Mouse (Mus musculus): ENCODE measurements around the gene Wnt6.

The Wnt6 gene

DNA sequence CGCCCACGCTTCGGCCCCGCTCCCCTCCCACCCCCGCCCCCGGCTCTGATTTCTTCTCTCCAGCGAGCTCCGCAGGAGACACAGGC lies at the start of gene Wnt6:
Gene Wnt6 (plus strand): TSS at position 48 of the 86 bp plus-strand sequence.
- DNase-seq (ENCODE audit: low spot score in 2 of 2): no peak

DNA sequence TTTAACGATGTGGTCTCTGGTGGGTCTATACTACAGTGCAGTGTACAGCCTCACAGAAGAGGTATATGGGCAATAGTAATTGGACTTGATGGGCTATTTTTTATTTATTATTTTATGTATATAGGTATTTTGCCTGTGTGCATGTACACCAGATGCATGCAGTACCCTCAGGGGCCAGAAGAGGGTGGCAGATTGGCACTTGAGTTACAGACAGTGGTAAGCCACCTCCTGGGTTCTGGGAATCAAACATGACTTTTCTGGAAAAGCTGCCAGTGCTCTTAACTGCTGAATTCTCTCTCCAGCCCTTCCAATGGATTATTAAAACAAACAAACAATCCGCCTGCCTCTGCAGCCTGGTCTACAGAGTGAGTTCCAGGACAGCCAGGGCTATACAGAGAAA lies 47.9 kb upstream of the Wnt6 start:
- no peak for DNase-seq (ENCODE audit: low spot score in 2 of 2)

DNA sequence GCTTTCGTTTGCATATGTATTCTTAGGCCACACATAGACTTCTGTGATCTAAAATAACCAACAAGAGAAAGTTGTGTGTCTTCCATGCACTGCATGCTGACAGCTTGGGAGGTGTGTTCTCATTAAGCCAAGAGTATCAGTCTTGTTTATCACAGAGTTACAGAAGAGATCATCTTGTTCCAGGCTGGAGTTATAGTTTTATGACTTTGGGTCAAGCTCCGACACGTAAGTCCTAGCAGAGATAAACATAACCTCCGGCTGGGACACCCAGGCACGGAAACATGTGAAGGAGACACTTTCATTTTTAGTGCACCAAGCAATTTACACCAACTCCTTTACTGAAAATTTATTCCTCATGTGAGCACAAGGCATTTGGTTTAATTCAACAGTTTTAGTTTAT lies 45.6 kb upstream of the Wnt6 start:
- DNase-seq (ENCODE audit: low spot score in 2 of 2): no peak

GRCm38 (mm10) chr1:74726674-74727073 lies 45.0 kb upstream of the Wnt6 start:
- no peak for DNase-seq (ENCODE audit: low spot score in 2 of 2)

DNA sequence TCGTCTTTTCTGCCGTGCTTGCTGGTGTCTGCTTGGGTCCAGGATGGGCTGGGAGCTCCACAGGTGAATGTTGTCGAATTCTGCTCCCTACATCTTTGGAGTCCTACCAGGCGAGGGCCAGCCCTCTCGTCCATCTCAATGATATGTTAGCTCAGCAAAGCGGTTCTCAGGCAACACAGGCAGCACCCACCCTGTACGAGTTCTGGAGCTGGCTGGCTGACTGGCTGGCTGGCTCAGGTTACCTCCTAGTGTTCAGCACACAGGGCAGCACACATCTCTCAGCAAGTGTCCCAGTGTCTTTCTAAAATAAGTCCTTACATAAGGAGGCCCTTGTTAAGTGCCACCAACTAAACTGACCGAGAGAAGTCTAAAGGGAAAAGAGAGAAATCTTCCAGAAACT lies 43.2 kb upstream of the Wnt6 start:
- no peak for DNase-seq (ENCODE audit: low spot score in 2 of 2)

DNA sequence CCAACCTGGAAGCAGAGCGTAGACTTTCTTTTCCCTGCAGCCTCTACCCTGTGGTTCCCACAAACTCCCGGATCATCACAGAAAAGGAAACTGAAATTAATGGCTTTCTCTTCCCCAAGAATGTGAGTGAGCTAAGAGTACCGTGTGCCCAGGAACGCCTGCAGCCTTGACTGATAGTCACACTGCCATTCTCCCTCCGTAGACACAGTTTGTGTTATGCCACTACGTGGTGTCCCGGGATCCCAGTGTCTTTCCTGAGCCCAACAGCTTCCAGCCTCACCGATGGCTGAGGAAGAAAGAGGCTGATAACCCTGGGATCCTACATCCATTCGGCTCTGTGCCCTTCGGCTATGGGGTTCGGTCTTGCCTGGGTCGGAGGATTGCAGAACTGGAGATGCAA lies 34.7 kb upstream of the Wnt6 start:
- no peak for DNase-seq (ENCODE audit: low spot score in 2 of 2)

DNA sequence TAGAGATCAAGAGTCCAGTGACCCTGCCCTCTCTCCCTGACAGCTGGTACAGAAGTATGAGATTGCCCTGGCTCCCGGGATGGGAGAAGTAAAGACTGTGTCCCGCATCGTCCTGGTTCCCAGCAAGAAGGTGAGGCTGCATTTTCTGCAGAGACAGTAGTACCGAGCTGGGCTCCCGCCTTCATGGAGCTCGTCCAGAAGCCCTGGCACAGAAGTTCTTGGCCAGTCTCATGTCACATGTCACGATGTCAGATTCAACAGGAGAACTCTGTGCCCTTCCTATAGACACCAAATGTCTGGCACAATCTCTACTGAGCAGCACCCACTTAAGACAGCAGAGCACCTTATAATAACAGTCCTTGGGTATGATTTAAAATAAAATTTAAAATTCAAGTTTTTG lies 34.2 kb upstream of the Wnt6 start:
- DNase-seq (ENCODE audit: low spot score in 2 of 2): no peak

DNA sequence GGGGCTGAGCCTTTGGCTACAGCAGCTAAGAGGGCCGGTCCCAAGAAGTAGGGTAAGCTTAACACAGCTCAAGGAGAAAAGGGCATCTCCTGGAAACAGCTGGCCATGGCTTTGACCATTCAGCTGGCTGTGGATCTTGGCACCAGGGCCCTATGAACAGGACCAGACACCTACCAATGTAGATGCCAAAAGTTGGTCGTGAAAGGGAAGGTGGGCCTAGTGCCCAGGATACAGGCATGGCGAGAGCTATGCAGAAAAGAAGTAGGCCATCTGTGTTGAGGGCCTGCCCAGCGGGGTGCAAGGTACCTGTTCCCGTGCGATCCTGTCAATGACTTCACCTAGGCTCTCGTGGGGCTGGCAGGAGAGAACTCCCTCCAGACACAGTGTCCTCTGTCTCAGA lies 30.8 kb upstream of the Wnt6 start:
- no peak for DNase-seq (ENCODE audit: low spot score in 2 of 2)

GRCm38 (mm10) chr1:74747335-74747734 lies 24.4 kb upstream of the Wnt6 start:
- DNase-seq (ENCODE audit: low spot score in 2 of 2): no peak

GRCm38 (mm10) chr1:74748643-74749271 lies 22.9 kb upstream of the Wnt6 start, which contains the start of gene Prkag3:
Prkag3 (minus strand) TSS chr1:74749221.
- peak; percentile 39 to 69 for DNase-seq (ENCODE audit: low spot score in 2 of 2)

GRCm38 (mm10) chr1:74749301-74749700 lies 22.4 kb upstream of the Wnt6 start:
- peak in 1 of 2 experiments; percentile 59 for DNase-seq (ENCODE audit: low spot score in 2 of 2)

GRCm38 (mm10) chr1:74750683-74751082 lies 21.0 kb upstream of the Wnt6 start:
- peak in 1 of 2 experiments; percentile 50 for DNase-seq (ENCODE audit: low spot score in 2 of 2)

DNA sequence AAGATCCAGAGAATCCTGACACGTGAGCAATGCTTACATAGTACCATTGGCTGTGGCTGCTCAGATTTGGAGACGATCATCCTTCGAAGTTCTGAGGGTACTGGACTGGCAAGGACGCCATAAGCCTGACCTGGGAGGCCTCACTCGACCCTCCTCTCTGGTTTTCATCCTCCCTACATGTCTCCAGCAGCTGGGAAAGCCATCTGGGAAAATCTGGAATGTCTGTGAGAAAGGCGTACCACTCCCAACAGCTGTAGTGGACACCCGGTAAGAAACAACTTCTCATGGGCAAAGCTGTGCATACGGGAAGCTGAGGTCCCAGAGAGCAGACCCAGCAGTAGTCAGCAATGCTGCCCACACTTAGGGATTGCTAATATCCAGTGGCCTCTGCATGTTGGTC lies 19.5 kb upstream of the Wnt6 start:
- no peak for DNase-seq (ENCODE audit: low spot score in 2 of 2)

GRCm38 (mm10) chr1:74752833-74753232 lies 18.9 kb upstream of the Wnt6 start:
- no peak for DNase-seq (ENCODE audit: low spot score in 2 of 2)

DNA sequence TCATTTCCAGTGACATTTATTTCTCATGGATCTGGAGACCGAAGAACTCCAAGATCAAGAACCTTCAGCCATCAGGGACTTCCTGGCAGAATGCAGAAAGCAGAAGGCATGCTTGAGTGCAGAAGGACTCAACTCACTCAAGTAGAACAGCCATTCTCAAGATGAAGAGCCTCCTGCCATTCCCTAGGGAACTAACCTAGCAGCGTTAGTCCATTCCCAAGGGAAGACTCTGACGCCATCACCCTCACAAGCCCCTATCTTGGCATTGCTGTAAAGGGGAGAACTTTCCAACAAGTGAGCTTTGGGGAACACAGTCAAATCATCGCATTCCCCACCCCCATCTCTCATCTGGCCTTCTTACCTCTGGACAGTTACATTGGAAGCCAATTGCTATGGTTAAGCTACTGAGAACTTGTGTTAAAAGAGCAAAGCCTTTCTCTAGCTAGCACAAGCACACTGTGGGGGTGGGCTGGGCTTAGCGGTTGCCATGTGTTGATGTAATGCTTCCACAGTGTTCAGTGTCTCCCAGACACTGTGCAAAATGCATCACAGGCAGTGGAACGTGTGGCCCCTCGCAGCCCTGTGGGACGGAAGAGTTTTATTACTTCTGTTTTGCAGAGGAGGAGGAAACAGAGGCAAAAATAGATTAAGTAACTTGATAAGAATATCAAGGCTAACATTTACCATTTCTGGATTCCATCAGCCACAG lies 18.3 kb upstream of the Wnt6 start:
- DNase-seq (ENCODE audit: low spot score in 2 of 2): no peak

- no peak for DNase-seq (ENCODE audit: low spot score in 2 of 2)
These were observed 17.4 kb upstream of the Wnt6 start for GRCm38 (mm10) chr1:74754175-74754785.

DNA sequence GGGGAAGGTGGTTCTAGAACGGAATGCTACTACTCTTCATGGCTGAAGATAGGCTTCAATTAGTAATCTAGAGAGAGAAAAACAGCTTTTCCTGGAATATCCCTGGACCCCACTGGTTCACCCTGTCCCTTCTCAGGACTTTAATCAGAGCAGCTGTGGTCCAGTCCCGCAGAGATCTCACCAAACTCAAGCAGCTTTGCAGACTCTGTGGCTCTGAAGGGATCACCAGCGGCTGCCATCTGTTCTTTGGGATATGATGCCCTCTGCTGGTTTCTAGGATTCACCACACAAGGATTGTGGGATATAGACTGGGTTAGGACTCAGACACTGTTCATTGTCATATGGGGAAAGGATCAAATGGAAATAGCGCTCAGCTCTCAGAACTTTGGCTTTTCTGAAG lies 11.9 kb upstream of the Wnt6 start:
- DNase-seq (ENCODE audit: low spot score in 2 of 2): peak in 1 of 2 experiments; percentile 49

GRCm38 (mm10) chr1:74763081-74763480 lies 8.6 kb upstream of the Wnt6 start:
- DNase-seq (ENCODE audit: low spot score in 2 of 2): peak; percentile 64 to 70

DNA sequence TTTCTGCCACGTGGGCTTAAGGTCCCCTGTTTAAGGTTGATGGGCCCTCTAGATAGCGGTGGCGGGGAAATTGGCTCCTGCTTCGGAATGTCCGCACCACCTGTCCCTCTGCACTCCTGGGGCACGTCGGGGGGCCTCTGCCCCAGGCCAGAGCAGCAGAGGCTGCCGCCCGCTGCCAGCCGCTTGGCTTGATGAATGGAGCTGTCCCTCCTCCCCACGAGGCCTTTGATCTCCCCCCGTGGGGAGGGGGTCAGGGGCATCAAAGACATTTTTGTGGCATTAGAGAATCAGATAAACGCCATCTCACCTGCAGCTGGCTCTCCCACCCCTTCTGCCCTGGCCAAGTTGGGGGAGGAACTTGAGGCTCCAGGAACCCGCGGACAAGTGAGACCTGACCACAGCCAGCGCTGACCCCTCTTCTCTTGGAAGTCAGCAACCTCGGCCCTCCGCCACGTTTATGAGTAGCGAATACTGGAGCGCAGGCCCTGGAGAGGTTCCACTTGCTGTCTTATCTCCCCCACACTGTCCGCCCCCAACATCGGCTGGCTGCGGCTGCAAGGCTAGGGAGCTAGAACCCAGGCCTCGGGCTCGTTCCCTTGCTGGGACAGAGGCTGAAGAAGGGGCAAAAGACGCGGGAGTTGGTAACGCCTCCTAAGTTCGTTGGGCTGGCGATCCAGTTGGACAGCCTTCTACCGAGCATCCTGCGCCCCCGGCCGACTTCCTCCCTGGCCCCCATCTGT lies 795 bp upstream of the Wnt6 start:
- peak in 1 of 2 experiments; percentile 38 for DNase-seq (ENCODE audit: low spot score in 2 of 2)

- DNase-seq (ENCODE audit: low spot score in 2 of 2): no peak
These were observed 236 bp upstream of the Wnt6 start for GRCm38 (mm10) chr1:74771467-74771844.

DNA sequence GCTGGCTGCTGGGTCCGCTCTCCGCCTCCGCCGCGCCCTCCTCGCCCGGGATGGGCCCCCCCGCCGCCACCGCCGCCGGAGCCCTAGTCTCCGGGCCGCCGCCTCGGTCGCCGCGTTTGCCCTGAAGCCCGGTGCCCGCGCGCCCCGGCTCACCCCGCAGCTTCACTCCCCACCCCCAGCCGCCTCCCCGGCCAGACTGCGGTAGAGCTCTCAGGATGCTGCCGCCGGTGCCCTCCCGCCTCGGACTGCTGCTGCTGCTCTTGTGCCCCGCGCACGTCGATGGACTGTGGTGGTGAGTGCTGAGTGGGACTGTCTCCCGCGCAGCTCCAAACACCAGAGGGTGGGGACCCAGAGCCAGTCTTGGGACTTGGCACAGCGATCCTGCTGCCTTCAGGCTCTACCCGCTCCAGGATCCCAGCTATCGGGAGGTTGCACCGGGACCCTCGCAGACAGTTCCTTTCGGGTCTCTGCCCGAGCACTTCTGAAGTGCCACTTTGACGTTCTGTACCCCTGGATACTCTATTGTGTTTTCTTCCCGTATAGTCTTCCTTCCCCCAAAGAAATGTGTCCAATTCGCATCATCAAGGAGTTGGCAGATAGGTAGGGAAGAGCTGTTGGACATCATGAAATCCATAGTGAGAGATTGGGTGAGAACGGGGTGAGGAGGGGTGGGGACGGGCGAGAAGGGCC lies 384 bp downstream of the Wnt6 start:
- peak; percentile 41 to 61 for DNase-seq (ENCODE audit: low spot score in 2 of 2)

DNA sequence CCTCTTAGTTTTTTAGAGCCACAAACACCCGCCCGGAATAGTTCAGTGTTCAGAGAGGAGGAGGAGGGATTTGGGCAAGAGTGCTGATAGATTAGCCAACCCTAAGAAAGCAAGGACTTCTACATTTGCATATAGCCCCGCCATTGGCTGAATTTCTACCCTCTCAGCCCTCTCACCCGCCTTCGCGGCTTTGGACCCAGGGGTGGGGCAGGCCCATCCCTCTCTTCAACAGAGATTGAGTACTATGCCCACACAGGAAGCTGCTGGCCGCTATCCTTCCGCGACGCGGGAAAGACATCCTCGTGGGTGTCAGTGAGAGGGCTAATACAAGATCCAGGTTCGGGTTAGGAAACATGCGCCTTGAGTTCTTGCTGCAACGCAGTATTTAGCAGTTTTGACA lies 1.4 kb downstream of the Wnt6 start:
- peak; percentile 77 to 81 for DNase-seq (ENCODE audit: low spot score in 2 of 2)
